Mouse (Mus musculus) liver, postnatal 0 days (tissue): ENCODE measurements around the gene Ntn1. TPM values are rescaled to one million over a fixed set of nuclear protein-coding genes. Genes with fewer than 3 reads are reported as not detected.

ENCODE experiments used
- ATAC-seq: fragments of 200-750 bp; cut with Nextera tagmentation; 2 replicates; pipeline ENCODE4 v1.8.0; 2017; ENCODE audit warnings: mild to moderate bottlenecking, moderate library complexity
- DNase-seq: peaks from one replicate; pipeline ENCODE4 v3.0.0-alpha.2; 2016
- H3K27ac ChIP-seq: fragments of 300-500 bp; sonication (generic); 2 replicates; pipeline ENCODE4 v1.5.1; 2014; ENCODE audit warnings: antibody characterized with exemption, moderate library complexity, mild to moderate bottlenecking, low read depth
- H3K27me3 ChIP-seq: fragments of 300-500 bp; sonication (generic); 2 replicates; pipeline ENCODE4 v1.6.1; 2014; ENCODE audit warnings: low read length, control low read depth, mixed read lengths; ENCODE audit not compliant: insufficient read depth
- H3K36me3 ChIP-seq: fragments of 300-500 bp; sonication (generic); replicated peaks from 2 replicates; pipeline ENCODE4 v1.6.1; 2014; ENCODE audit warnings: mild to moderate bottlenecking, control low read depth, low read length, moderate library complexity, mixed read lengths; ENCODE audit not compliant: insufficient read depth
- H3K4me1 ChIP-seq: fragments of 300-500 bp; sonication (generic); 2 replicates; pipeline ENCODE4 v1.6.1; 2014; ENCODE audit warnings: antibody characterized with exemption, mild to moderate bottlenecking, control low read depth; ENCODE audit not compliant: insufficient read depth
- H3K4me2 ChIP-seq: fragments of 300-500 bp; sonication (generic); 2 replicates; pipeline ENCODE4 v1.6.1; 2014; ENCODE audit warnings: low read depth, mild to moderate bottlenecking, low read length, moderate library complexity, mixed read lengths
- H3K4me3 ChIP-seq: fragments of 300-500 bp; sonication (generic); 2 replicates; pipeline ENCODE4 v1.5.1; 2014; ENCODE audit warnings: low read depth, low read length
- H3K9ac ChIP-seq: fragments of 300-500 bp; sonication (generic); replicated peaks from 2 replicates; pipeline ENCODE4 v1.6.1; 2014; ENCODE audit warnings: mild to moderate bottlenecking, moderate library complexity
- H3K9me3 ChIP-seq: fragments of 300-500 bp; sonication (generic); 2 replicates; pipeline ENCODE4 v1.6.1; 2016; ENCODE audit warnings: mild to moderate bottlenecking, control low read depth, low read length, mixed read lengths
- CTCF ChIP-seq: sonication (generic); IDR thresholded peaks from 2 replicates; pipeline ENCODE4 v1.5.1; 2016; ENCODE audit warnings: antibody characterized with exemption, low read depth
- EP300 ChIP-seq: IDR thresholded peaks from 2 replicates; pipeline ENCODE4 v1.6.1; 2016; ENCODE audit warnings: antibody characterized with exemption, low read depth, mild to moderate bottlenecking
- WGBS: fragments of 180-500 bp; shearing (Covaris S2); extraction: QIAGEN DNeasy Blood & Tissue Kit; methylation state at CpG from one replicate; pipeline ENCODE4 v1.1.7; 2014; ENCODE audit not compliant: insufficient replicate concordance; 5-methylcytosine and 5-hydroxymethylcytosine counted together
- polyA plus RNA-seq: library from polyadenylated mRNA; unstranded; fragments of >200 nt; fragmentation: Nextera tagmentation; extraction: Ambion mirVana; gene quantifications from 2 replicates; pipeline ENCODE4 v1.2.1, GENCODE M21; 2015

Gene Ntn1
- polyA plus RNA-seq, 1 experiment from 2014 or later = 0.76 TPM

DNA sequence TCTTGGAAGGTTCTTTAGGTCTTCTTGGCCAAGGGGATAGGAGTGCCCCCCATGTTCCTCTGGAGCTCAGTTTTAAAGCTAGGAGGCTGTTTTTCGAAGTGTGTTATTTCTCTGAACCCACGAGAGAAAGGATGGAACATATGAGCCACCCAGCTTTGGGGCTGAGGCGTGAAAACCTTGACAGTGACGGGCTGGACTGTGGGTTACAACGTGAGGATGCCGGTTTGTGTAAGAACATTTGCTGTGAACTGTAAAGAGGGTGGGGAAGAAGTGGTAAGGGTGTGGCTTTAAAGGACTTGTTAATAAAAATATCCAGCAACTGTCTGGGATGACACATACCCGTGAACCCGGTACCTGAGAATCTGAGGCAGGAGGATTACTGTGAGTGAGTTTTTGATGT, 41.7 kb upstream of the Ntn1 start:
- Histone ChIP-seq H3K36me3 (no peaks in the 10 kb centered on the region), H3K9me3 (no peaks in the 10 kb centered on the region), H3K4me3 (no peak overlapping the region), H3K9ac (no peak overlapping the region), H3K4me2 (no peak overlapping the region), H3K27me3 (no peaks in the 10 kb centered on the region), H3K27ac (no peak overlapping the region), H3K4me1 (0 out of 2 replicates have a peak, but pooled peaks cover 2% of the 10 kb centered on the region)
- ATAC-seq = no peak
- no peak for TF ChIP-seq EP300
- no peak for TF ChIP-seq CTCF
- DNase-seq = no peak
- WGBS = 71% methylated on average over 8 of the region's 8 CpGs

DNA sequence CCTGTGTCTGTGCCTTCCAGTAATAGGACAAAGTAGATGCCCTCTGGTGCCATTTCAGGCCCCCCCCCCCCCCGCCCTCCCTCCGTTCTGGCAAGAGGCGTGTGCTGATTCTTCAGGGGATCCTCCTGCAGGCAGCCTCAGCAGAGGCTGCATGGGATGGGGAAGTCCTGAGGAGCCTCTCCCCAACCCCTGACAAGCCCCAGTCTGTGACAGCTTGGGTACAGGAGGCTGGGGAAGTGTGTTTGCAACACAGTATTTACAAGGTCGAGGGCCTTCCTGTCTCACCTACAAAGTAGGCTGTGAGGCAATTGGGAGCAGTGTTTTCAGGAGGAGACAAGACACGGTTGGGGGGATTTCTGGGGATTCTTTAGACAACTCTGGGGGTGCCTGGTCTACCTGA, 40.3 kb upstream of the Ntn1 start:
- TF ChIP-seq CTCF = no peak
- TF ChIP-seq EP300 = no peak
- Histone ChIP-seq H3K4me3 (no peak overlapping the region), H3K9me3 (no peaks in the 10 kb centered on the region), H3K9ac (no peak overlapping the region), H3K36me3 (no peaks in the 10 kb centered on the region), H3K27ac (peak overlapping the region; percentile 16; the same call in 1 of the 2 replicates), H3K27me3 (no peaks in the 10 kb centered on the region), H3K4me2 (no peak overlapping the region), H3K4me1 (0 out of 2 replicates have a peak, but pooled peaks cover 2% of the 10 kb centered on the region)
- DNase-seq (no peak), ATAC-seq (no peak)
- 22% methylated on average over 2 of the region's 5 CpGs for WGBS

GRCm38 (mm10) chr11:68440100-68440499, 39.5 kb upstream of the Ntn1 start:
- Histone ChIP-seq H3K4me1 (0 out of 2 replicates have a peak, but pooled peaks cover 2% of the 10 kb centered on the region), H3K4me2 (no peak overlapping the region), H3K27ac (no peak overlapping the region), H3K4me3 (no peak overlapping the region), H3K9ac (no peak overlapping the region), H3K27me3 (no peaks in the 10 kb centered on the region), H3K36me3 (no peaks in the 10 kb centered on the region), H3K9me3 (no peaks in the 10 kb centered on the region)
- TF ChIP-seq CTCF (no peak), EP300 (no peak)
- DNase-seq (no peak), ATAC-seq (no peak)
- 59% methylated on average over 9 of the region's 9 CpGs for WGBS

DNA sequence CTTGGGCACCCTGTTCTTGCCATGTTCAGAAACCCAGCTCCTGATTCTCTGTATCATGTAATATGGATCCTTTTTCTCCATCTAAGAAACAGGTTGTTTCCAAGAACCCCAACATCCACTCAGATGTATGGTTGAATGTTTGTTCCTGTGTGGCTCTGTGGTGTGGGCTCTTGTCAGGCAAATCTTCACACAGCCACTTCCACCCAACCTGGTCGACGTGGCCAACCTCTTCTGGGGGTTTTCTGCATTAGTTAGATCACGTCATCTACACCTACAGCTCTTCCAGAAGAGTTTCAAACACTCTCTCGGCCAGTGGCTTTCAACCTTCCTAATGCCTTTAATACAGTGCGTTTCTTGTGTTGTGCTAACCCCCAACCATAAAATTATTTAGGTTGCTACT, 35.8 kb upstream of the Ntn1 start:
- Histone ChIP-seq H3K36me3 (no peaks in the 10 kb centered on the region), H3K9me3 (no peaks in the 10 kb centered on the region), H3K4me2 (no peak overlapping the region), H3K4me3 (no peak overlapping the region), H3K27me3 (peaks cover 6% of the 10 kb centered on the region; the same call in 1 of the 2 replicates), H3K27ac (no peak overlapping the region), H3K9ac (no peak overlapping the region), H3K4me1 (peaks cover 3% of the 10 kb centered on the region; the same call in 1 of the 2 replicates)
- no peak for TF ChIP-seq CTCF
- no peak for TF ChIP-seq EP300
- 69% methylated on average over 5 of the region's 5 CpGs for WGBS
- ATAC-seq (no peak), DNase-seq (no peak)

DNA sequence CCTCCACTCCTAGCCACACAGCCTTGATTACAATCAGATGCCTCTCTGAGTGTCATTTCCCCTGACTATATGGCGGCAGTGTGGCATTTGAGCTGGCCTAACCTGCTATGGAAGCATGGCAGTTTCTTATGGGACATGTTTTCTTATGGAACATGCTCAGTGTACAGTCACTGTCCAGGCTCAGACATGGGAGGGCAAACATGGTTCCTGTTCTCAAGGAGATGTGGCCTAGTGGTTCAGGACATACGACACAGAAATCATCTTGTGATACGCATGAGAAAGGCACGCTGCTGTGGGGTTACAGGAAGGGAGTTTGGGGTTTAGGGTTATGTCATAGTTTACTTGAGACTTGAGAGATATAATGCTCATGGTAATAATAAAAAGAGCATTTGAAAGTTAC, 35.0 kb upstream of the Ntn1 start:
- H3K4me2 ChIP-seq = no peak overlapping the region
- no peak for DNase-seq
- no peaks in the 10 kb centered on the region for H3K9me3 ChIP-seq
- no peak overlapping the region for H3K27ac ChIP-seq
- no peak for TF ChIP-seq EP300
- TF ChIP-seq CTCF = no peak
- H3K27me3 ChIP-seq = peaks cover 10% of the 10 kb centered on the region
- no peak for ATAC-seq
- no peak overlapping the region for H3K4me3 ChIP-seq
- H3K9ac ChIP-seq = no peak overlapping the region
- H3K36me3 ChIP-seq = no peaks in the 10 kb centered on the region
- H3K4me1 ChIP-seq = peaks cover 3% of the 10 kb centered on the region; the same call in 1 of the 2 replicates
- WGBS = 78% methylated on average over 4 of the region's 4 CpGs

DNA sequence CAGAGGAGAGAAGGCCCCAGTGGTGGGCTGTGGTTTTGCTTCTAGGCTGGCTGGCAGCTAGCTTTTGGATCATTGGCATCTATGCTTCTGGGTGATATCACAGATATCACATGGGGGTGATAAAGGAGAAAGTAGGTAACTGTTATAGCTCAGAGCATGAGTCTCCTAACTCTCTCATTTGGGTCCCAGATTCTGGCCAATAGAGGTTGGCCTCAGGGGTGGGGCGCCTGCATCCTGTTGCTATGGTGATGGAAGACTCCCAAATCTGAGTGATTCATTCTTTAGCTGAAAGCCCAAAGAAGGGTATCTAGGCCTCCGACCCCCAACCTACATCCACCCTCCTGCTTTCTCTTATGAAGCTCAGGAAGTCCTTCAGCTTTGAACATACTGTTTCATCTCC, 34.1 kb upstream of the Ntn1 start:
- Histone ChIP-seq H3K4me1 (peaks cover 8% of the 10 kb centered on the region), H3K4me3 (no peak overlapping the region), H3K9ac (no peak overlapping the region), H3K36me3 (no peaks in the 10 kb centered on the region), H3K4me2 (no peak overlapping the region), H3K27ac (no peak overlapping the region), H3K9me3 (no peaks in the 10 kb centered on the region), H3K27me3 (peaks cover 13% of the 10 kb centered on the region)
- DNase-seq (no peak), ATAC-seq (no peak)
- 71% methylated on average over 2 of the region's 2 CpGs for WGBS
- TF ChIP-seq CTCF (no peak), EP300 (no peak)

DNA sequence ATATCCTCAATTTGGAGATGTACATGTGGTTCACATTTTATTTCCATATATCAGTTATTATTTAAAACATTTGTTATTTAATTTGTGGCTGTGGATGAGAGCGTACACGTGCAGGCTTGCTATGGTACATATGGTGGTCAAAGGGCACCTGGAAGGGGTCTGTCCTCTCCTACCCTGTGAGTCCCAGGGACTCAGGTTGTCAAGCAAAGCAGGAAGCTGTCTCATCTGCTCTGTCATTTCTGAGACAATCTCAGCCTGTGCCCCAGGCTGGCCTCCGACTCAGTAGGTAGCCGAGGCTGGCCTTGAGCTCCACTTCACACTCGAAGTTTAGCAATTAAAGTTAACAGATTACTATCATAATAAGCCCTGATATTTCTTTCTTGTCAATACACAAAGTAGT, 32.9 kb upstream of the Ntn1 start:
- no peak for ATAC-seq
- Histone ChIP-seq H3K27ac (no peak overlapping the region), H3K4me3 (no peak overlapping the region), H3K4me2 (peak overlapping the region; percentile 66; the same call in 1 of the 2 replicates), H3K9me3 (no peaks in the 10 kb centered on the region), H3K9ac (no peak overlapping the region), H3K4me1 (peaks cover 8% of the 10 kb centered on the region), H3K36me3 (no peaks in the 10 kb centered on the region), H3K27me3 (peaks cover 13% of the 10 kb centered on the region)
- DNase-seq = no peak
- WGBS = 71% methylated on average over 5 of the region's 5 CpGs
- TF ChIP-seq EP300 (no peak), CTCF (no peak)
